Mouse (Mus musculus) gastrocnemius, postnatal 4 days (tissue): ENCODE data around the gene Fam45a. TPM values are rescaled to one million over a fixed set of nuclear protein-coding genes. Genes with fewer than 3 reads are reported as not detected.
A peak's percentile ranks its signal among the peaks of the same experiment; 100 is the strongest.

ENCODE experiments used
- DNase-seq, 2 experiments: peaks; one replicate each; pipeline ENCODE4 v3.0.0; 2021 to 2022; ENCODE audit warnings: low spot score in 2 of 2, mixed read lengths in 2 of 2
- long read RNA-seq, 2 experiments: library from polyadenylated mRNA; stranded (forward); transcript quantifications; one replicate each; pipeline ENCODE4 v2.0.0; 2021
- total RNA-seq, 2 experiments: library from RNA; stranded (reverse); gene quantifications; 2 replicates each; pipeline ENCODE4 v1.2.3; 2021

Gene Fam45a
- 10 to 100 TPM; 23.4 to 24.1 TPM for total RNA-seq
- long read RNA-seq, experiment 1, transcript Fam45a-201 (9 exons, 2,307 nt) = major isoform, 15 of 20 reads
- long read RNA-seq, experiment 1, partial matches to known transcripts = 0 of 20 reads
- long read RNA-seq, experiment 1, other reads (novel, unspliced or antisense) = 2 of 20 reads
- long read RNA-seq, experiment 2, transcript Fam45a-202 (8 exons, 2,267 nt) = minor isoform, 5 of 29 reads
- long read RNA-seq, experiment 2, transcript Fam45a-201 (9 exons, 2,307 nt) = major isoform, 19 of 29 reads
- long read RNA-seq, experiment 2, partial matches to known transcripts = 0 of 29 reads
- long read RNA-seq, experiment 2, other reads (novel, unspliced or antisense) = 5 of 29 reads

- peak; percentile 82 to 92 for DNase-seq
Observed at GRCm38 (mm10) chr19:60811098-60812035, at the start of gene Fam45a. Fam45a (plus strand) TSS chr19:60811585.

DNA sequence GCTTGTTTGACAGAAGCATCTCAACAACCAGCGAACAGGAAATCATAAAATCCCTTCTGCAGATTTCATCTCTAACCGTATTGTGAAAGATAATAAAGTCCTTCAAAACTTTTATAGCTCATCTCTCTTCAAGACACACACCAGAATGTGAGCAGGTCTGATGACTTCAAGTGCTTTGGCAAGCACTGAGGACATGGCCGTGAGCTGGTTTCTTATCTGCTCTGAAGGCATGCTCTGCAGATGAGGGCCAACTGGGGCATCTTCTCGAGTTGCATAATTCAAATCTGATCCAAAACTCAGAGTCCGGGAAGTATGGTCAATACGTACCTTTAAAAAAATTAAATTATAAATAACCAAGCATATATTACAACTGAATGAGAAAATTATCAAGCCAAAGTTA lies 38.0 kb upstream of the Fam45a start:
- DNase-seq = no peak

DNA sequence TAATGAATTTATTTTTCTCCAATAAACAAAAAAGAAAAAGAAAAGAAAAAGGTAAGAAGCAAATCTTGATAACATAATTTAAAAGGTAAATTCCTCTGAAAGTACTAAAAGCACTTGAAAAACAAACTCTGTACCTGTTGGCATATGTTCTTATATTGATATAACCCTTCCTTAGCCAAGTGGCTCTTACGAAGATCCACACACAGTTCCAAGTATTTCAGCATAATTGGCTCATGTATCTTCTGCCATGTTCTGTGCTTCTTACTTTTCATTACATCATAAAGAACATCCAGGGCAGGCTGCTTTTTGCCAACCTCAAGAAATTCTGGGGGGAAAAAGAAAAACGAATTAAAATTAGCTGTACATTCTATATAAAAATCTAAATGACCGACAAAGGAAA lies 29.4 kb upstream of the Fam45a start:
- no peak for DNase-seq

DNA sequence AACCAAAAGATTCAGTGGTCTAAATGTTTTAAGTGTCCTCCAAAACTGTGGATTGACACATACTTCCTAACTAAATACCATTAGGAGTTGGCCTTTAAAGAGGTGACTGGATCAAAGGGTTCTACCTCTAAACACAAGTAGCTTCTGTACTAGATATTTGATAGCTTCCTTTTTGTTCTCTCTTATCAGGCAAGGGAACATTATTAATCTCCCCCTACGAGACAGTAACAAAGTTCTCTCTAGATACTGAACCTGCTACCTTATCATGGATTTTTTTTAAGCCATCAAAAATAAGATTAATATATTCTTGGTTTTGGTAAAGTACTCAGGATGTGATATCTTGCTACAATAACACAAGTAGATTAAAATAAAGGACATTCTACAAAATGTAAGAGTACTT lies 26.7 kb upstream of the Fam45a start:
- DNase-seq = no peak

GRCm38 (mm10) chr19:60787465-60788150 lies 23.8 kb upstream of the Fam45a start:
- DNase-seq = no peak

GRCm38 (mm10) chr19:60788214-60788960 lies 23.0 kb upstream of the Fam45a start:
- DNase-seq = no peak

DNA sequence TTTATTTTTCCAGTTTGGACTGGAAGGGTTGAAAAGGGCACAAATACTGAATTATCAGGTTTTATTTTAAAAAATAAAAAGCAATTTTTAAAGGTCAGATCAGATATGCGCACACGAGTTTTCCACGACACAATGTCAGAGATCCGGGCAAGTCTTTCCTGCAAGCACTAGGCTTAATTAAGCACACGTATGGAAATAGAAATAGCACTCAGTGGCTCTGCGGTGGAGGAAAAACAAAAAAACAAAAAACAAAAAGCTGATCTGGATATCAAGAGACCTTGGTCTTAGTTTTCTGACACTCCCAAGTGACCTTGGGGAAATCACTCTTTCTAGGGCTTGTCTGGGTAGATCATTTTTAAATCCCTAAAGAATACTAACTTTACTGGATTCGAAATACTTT lies 21.9 kb upstream of the Fam45a start:
- no peak for DNase-seq

- peak; percentile 46 to 62 for DNase-seq
Observed at GRCm38 (mm10) chr19:60789919-60790506, 21.4 kb upstream of the Fam45a start.

GRCm38 (mm10) chr19:60790551-60791161 lies 20.7 kb upstream of the Fam45a start, which contains the start of gene Eif3a:
Eif3a (minus strand) TSS chr19:60790658.
- peak; percentile 92 to 96 for DNase-seq

DNA sequence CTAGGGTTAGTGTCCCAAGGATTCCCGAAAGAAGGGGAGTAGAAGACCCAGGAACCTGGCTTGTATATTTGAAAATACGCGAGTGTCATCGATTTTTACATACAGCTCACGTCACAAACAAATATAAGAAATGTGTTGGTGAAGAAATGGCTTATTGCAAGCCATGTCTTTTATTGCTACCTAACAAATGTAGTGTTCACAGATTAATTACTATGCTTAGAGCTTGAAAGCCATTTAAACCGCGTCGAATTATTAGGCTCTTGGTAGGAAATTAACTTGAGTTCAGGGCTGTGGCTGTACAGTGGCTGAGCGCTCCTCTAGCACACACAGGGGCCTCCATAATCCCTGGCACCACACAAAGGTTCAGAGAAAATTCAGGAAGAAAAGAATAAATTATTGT lies 20.2 kb upstream of the Fam45a start:
- DNase-seq = no peak

GRCm38 (mm10) chr19:60793170-60793707 lies 18.1 kb upstream of the Fam45a start:
- DNase-seq = no peak

GRCm38 (mm10) chr19:60795244-60795643 lies 16.1 kb upstream of the Fam45a start:
- DNase-seq = no peak

- DNase-seq = no peak
Observed at GRCm38 (mm10) chr19:60797415-60797814, 14.0 kb upstream of the Fam45a start.

- no peak for DNase-seq
Observed at GRCm38 (mm10) chr19:60799867-60800569, 11.4 kb upstream of the Fam45a start.

GRCm38 (mm10) chr19:60804903-60805302 lies 6.5 kb upstream of the Fam45a start:
- no peak for DNase-seq

DNA sequence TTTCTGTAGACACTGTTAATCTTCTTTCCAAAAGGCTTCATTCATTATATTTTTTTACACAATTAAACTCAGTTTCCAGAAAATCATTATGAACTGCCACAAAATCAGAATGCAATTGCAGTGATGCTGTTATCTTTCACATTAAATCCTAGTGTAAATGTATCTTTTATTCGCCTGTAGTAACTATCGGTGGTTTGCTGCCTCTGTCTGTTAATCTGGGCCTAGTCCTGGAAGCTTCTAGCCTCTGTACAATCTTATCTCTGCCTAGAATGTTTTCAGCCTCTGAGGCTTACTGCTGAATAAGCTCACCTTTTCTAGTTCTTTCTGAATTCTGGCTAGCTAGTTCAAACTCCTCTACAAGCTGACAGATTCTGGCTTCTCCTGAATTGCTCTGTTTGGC lies 1.5 kb upstream of the Fam45a start:
- no peak for DNase-seq

- DNase-seq = no peak
Observed at GRCm38 (mm10) chr19:60812036-60812389, 628 bp downstream of the Fam45a start.

DNA sequence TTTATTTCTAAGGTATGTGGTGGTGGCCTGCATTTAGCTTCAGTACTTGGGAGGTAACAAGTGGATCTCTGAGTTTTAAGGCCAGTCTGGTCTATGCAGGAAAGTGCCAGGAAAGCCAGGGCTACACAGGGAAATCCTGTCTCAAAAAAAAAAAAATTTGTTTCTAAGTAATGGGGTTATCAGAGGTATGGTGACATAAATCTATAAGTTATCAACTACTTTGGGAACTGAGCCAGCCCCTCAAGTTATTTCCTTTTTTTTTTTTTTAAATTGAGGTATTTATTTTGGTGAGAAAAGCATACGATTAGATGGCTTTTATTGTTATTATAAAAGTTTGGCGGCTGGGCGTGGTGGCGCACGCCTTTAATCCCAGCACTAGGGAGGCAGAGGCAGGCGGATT lies 1.7 kb downstream of the Fam45a start:
- no peak for DNase-seq

GRCm38 (mm10) chr19:60818677-60819076 lies 7.3 kb downstream of the Fam45a start:
- DNase-seq = no peak
